9 mouse cellular contexts compared by ENCODE assay signal in the genomic region with DNA sequence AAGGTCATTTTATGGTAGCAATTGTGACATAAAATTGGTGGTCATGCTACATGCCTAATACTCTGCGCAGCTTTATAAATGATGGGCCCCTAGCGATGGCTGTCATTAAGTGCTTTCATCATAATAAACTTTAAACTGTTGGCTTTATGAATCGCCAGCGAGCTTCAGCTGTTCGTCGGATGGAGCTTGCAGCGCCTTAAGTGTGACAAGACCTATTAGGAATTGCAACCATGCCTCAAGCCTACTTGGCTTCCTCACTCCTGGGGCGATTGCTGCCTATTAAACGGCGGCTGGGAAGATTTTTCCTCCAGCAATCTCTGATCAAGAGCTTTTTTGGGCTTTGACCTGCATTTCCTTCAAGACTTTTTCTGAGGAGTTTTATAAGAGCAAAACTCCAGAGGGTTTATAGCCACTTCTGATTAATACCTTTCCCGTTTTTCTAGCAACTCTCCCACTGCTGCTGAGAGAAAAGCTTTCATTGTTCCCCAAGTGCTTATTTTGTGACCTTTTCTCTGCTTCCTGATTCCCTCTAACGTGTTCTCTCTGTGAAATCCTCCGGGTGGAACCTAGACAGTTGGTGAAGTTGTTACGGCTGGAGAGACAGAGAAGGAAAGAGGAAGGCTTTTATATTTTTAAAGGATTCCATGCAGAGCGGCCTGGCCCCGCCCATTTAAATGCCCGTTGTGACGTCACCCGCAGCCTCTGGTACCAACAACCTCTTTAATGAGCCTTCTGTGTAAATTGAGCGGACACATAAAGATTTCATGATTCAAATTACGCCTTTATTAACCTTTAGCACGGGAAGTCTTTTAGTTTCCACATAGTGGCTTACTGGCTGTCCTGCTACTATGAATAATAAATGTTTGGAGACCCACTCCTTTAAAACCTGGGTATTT.
DNase-seq lines count a peak whose midpoint lies in the region; ATAC-seq and TF ChIP-seq lines count a peak whose summit lies in the region.
"Had no signal": no experiment of that assay in that cellular context is flagged by ENCODE, and none has a peak within 500 bp of the region (broad histone marks: within the 10 kb centered on the region; RNA-seq: fewer than 3 reads in every experiment).

No protein-coding gene starts in this region.

- peak overlapping the region; percentile 6; the same call in 1 of the 2 replicates for H3K4me3 ChIP-seq in heart, postnatal 0 days (ENCODE audit: low read depth, low read length)
- H3K4me3 ChIP-seq in midbrain, embryonic 12.5 days = no peak overlapping the region

- peaks cover 97% of the 10 kb centered on the region for H3K27me3 ChIP-seq in heart, postnatal 0 days (ENCODE audit: control insufficient read depth, insufficient read depth, low read length)
- H3K27me3 ChIP-seq in midbrain, embryonic 12.5 days = peaks cover 96% of the 10 kb centered on the region

- no peak overlapping the region for H3K27ac ChIP-seq in heart, postnatal 0 days (ENCODE audit: low read depth)
- 0 out of 2 replicates have a peak overlapping the region, but pooled peaks have one; percentile 7 for H3K27ac ChIP-seq in midbrain, embryonic 12.5 days (replicated peaks)

- WGBS in heart, postnatal 0 days = 18% methylated on average over 22 of the region's 22 CpGs
- 9% methylated on average over 22 of the region's 22 CpGs for WGBS in midbrain, embryonic 12.5 days

- no peak for DNase-seq in heart, postnatal 0 days (ENCODE audit: low spot score)
- no peak for DNase-seq in heart, postnatal 4 days
- peak; percentile 2 for DNase-seq in induced T-regulatory cell, adult 2 months (ENCODE audit: low read depth)
- DNase-seq in cerebellum, postnatal 14 days = no peak
- DNase-seq in right cerebral cortex, adult 2 months (ENCODE audit: low spot score in 2 of 2) = no peak
- no peak for DNase-seq in left cerebral cortex, postnatal 36 days (ENCODE audit: low spot score in 2 of 2)
- DNase-seq: cerebellum, adult 11 months had no signal

- no peak for ATAC-seq in heart, postnatal 0 days (ENCODE audit: insufficient read depth, low read depth)
- peak; percentile 66 for ATAC-seq in common myeloid progenitor, adult 5-6 weeks (replicated peaks; ENCODE audit: low read depth, poor library complexity, severe bottlenecking)
- no peak for ATAC-seq in midbrain, embryonic 12.5 days (ENCODE audit: low FRiP score, low read depth)

- H3K4me2 ChIP-seq in heart, postnatal 0 days (ENCODE audit: low read depth, low read length) = peak overlapping the region; percentile 24; the same call in 1 of the 2 replicates
- H3K4me2 ChIP-seq in midbrain, embryonic 12.5 days (replicated peaks) = peak overlapping the region; percentile 42

- TF ChIP-seq EP300 in heart, postnatal 0 days (IDR thresholded peaks at IDR 0.05; ENCODE audit: low read depth) = no peak

- H3K4me1 ChIP-seq in heart, postnatal 0 days (ENCODE audit: control insufficient read depth, insufficient read depth) = no peaks in the 10 kb centered on the region
- peaks cover 32% of the 10 kb centered on the region for H3K4me1 ChIP-seq in midbrain, embryonic 12.5 days

- TF ChIP-seq CTCF in heart, postnatal 0 days (IDR thresholded peaks at IDR 0.05; ENCODE audit: low read depth) = no peak

- H3K36me3 ChIP-seq in heart, postnatal 0 days (replicated peaks; ENCODE audit: control insufficient read depth, insufficient read depth, low read length) = no peaks in the 10 kb centered on the region
- H3K36me3 ChIP-seq in midbrain, embryonic 12.5 days = no peaks in the 10 kb centered on the region

- H3K9ac ChIP-seq in heart, postnatal 0 days (replicated peaks; ENCODE audit: low read depth, low read length) = no peak overlapping the region
- H3K9ac ChIP-seq in midbrain, embryonic 12.5 days (replicated peaks) = no peak overlapping the region

- intact Hi-C loops in left cerebral cortex, postnatal 36 days (cut with DNase I) = no loop called here

- H3K9me3 ChIP-seq in heart, postnatal 0 days (replicated peaks; ENCODE audit: control insufficient read depth, low read length) = no peaks in the 10 kb centered on the region
- no peaks in the 10 kb centered on the region for H3K9me3 ChIP-seq in midbrain, embryonic 12.5 days
